Mouse (Mus musculus) monocyte, adult 2 months (primary cell): Measurements from ENCODE around the gene Neurod1.

Source experiments
- DNase-seq, 2 experiments: peaks; one replicate each; pipeline ENCODE4 v3.0.0; 2022; ENCODE audit warnings: low spot score in 2 of 2, low read depth in 1 of 2

Gene Neurod1

DNA sequence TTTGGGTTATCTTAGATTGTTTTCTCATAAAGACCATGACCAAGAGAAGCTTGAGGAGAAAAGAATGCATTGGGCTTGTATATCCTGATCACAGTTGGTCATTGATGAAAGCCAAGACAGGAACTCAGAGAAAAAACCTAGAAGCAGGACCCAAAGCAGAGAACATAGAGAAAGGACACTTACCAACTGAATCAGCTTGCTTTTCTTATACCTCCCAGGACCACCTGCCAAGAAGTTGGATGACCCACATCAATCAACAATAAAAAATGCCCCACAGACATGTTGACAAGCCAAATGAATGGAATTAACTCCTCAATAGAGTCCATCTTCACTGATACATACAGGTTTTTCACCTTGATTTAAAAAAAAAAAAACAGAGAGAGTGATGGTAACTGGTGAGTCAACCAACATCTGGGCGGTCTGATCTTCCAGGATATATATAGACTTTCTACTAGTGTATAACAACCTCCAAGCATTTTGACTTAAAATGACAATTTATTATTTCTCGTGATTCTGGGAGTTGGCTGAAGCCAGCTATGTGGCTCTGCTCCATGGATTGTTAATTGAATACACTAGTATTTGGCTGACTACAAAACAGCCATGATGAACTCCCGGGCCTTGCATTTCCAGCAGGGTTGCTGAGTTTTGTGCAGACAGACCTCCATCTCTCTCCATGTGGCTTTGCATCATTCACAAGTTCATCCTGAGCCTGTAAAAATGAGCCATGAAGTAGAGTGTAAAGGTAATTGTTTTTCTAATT lies 12.5 kb downstream of the Neurod1 start:
- DNase-seq, result no peak

DNA sequence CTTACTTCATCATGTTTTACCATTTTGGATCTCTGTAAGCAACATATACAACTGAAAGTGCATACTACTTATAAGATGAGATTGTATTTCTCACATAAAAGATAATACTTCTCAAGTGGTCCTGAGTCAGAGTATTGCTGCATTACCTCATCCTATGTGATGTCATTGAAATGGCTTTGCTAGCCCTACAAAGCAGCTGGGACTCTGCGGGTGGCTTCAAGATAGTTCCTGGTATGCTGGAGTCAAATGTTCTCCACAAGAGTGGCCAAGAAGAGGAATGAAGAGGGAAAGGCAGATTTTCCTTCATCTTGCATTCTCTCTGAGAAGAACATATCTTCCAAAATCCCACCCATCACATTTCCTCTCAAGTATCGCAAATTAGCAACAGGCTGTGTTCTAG lies 13.2 kb downstream of the Neurod1 start:
- no peak for DNase-seq

GRCm38 (mm10) chr2:79442906-79443305 lies 13.6 kb downstream of the Neurod1 start:
- no peak for DNase-seq

- no peak for DNase-seq
These were observed 14.3 kb downstream of the Neurod1 start for GRCm38 (mm10) chr2:79442227-79442626.

DNA sequence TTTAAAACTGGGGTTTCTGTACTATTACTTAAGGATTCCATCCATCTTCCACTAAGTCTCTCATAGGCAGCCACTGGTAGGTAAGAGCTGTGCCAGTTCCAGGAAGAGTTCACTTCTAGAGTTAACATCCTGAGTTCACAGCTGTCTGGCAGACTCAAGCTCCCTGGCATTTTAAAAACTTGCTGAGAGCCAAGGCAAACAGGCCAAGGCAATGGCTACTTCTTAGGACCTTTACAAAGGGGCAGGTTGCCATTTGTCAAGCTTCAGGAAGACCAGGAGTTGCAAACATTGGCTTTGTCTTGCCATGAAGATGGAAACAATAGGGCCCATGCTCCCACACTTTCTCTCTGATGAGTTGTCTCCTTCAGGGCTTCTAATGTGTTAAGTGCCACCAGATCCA lies 26.5 kb downstream of the Neurod1 start:
- no peak for DNase-seq

GRCm38 (mm10) chr2:79429650-79430049 lies 26.9 kb downstream of the Neurod1 start:
- DNase-seq, result no peak

DNA sequence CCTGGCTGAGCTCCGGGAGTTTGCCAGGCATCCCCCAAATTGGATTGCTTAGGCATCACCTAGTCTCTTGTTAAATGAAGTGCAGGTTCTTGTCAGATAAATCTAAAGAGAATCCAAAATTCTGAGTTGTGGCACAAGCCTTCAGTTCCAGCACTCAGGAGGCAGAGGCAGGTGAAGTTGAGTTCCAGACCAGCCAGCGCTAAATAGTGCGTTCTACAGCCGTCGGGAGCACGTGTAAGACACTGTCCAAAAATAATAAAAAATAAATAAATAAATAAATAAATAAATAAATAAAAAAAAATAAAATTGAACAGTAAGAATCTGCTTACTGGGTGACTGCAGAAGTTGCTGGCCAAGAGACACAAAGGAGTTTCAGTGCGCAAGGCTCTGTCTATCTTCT lies 27.4 kb downstream of the Neurod1 start:
- DNase-seq, result no peak

GRCm38 (mm10) chr2:79428569-79429104 lies 27.9 kb downstream of the Neurod1 start:
- DNase-seq, result peak in 1 of 2 experiments; percentile 4

DNA sequence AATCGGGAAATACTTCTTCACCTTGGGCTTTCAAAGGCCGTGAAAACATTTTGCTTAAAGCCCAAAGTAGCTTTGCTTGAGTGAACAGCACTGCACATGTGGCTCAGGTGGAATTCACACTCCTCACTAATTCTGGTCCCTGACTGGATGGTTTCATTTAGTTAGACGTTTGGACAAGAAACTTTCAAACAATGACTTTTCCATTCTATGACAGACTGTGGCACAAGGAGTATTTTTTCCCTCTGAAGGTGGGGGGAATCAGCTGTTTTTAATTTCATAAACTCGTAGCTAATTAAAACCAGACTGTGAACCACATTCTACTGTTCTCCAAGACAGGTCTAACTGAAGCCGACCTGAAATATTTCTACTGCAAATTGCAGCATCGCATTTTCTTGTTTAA lies 28.5 kb downstream of the Neurod1 start:
- DNase-seq, result no peak

DNA sequence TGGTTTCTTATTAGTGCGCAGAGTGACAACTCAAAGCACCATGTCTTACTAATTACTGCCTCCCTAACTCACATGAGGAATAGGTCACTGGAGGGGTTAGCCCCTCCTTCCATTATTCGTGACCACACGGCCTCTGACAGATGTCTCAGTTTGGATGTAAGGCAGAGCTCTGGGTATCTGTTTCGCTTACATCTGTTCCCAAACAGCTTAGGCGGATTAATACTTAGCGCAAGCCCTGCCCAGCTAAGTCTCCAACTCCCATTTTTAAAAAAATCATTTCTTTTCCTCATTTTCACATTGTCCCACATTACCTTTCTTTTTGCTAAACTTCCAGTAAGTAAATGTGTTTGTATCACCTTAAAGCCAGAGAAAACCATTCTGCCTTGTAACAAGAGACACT lies 34.9 kb downstream of the Neurod1 start:
- no peak for DNase-seq

- DNase-seq, result no peak
These were observed 42.0 kb downstream of the Neurod1 start for GRCm38 (mm10) chr2:79414505-79414904.

GRCm38 (mm10) chr2:79410903-79411255 lies 45.7 kb downstream of the Neurod1 start:
- no peak for DNase-seq

- DNase-seq, result no peak
These were observed 46.2 kb downstream of the Neurod1 start for GRCm38 (mm10) chr2:79410247-79410902.

GRCm38 (mm10) chr2:79405661-79406405 lies 50.7 kb downstream of the Neurod1 start:
- no peak for DNase-seq
